Mouse (Mus musculus) heart, embryonic 12.5 days (tissue): Measurements from ENCODE around the gene Il17re. TPM values are rescaled to one million over a fixed set of nuclear protein-coding genes. Genes with fewer than 3 reads are reported as not detected.
A peak's percentile ranks its signal among the peaks of the same experiment; 100 is the strongest.

ENCODE experiments used
- ATAC-seq: fragments of 200-750 bp; cut with Nextera tagmentation; 2 replicates; pipeline ENCODE4 v1.8.0; 2017; ENCODE audit warnings: moderate TSS enrichment, moderate library complexity; ENCODE audit not compliant: insufficient number of reproducible peaks, low FRiP score
- H3K27ac ChIP-seq: fragments of 300-500 bp; sonication (generic); 2 replicates; pipeline ENCODE4 v1.5.1; 2016; ENCODE audit warnings: mild to moderate bottlenecking, moderate library complexity; ENCODE audit not compliant: poor library complexity, severe bottlenecking
- H3K27me3 ChIP-seq: fragments of 300-500 bp; sonication (generic); replicated peaks from 2 replicates; pipeline ENCODE4 v1.6.1; 2016; ENCODE audit warnings: mild to moderate bottlenecking, moderate library complexity
- H3K36me3 ChIP-seq: fragments of 300-500 bp; sonication (generic); 2 replicates; pipeline ENCODE4 v1.6.1; 2016; ENCODE audit warnings: mild to moderate bottlenecking, moderate library complexity
- H3K4me1 ChIP-seq: fragments of 300-500 bp; sonication (generic); replicated peaks from 2 replicates; pipeline ENCODE4 v1.6.1; 2016; ENCODE audit warnings: mild to moderate bottlenecking
- H3K4me2 ChIP-seq: fragments of 300-500 bp; sonication (generic); 2 replicates; pipeline ENCODE4 v1.6.1; 2016; ENCODE audit warnings: mild to moderate bottlenecking, moderate library complexity
- H3K4me3 ChIP-seq: fragments of 300-500 bp; sonication (generic); 2 replicates; pipeline ENCODE4 v1.5.1; 2016; ENCODE audit warnings: mild to moderate bottlenecking
- H3K9ac ChIP-seq: fragments of 300-500 bp; sonication (generic); 2 replicates; pipeline ENCODE4 v1.6.1; 2016; ENCODE audit warnings: mild to moderate bottlenecking, moderate library complexity
- H3K9me3 ChIP-seq: fragments of 300-500 bp; sonication (generic); replicated peaks from 2 replicates; pipeline ENCODE4 v1.6.1; 2016; ENCODE audit warnings: mild to moderate bottlenecking, moderate library complexity
- WGBS: fragments of 180-500 bp; shearing (Covaris S2); methylation state at CpG from one replicate; pipeline ENCODE4 v1.1.7; 2016; 5-methylcytosine and 5-hydroxymethylcytosine counted together
- polyA plus RNA-seq: library from polyadenylated mRNA; unstranded; fragments of >200 nt; fragmentation: Nextera tagmentation; extraction: Ambion mirVana; gene quantifications from 2 replicates; pipeline ENCODE4 v1.2.1, GENCODE M21; 2016

The Il17re gene
- 0.94 and 1.3 TPM in 2 replicates for polyA plus RNA-seq

DNA sequence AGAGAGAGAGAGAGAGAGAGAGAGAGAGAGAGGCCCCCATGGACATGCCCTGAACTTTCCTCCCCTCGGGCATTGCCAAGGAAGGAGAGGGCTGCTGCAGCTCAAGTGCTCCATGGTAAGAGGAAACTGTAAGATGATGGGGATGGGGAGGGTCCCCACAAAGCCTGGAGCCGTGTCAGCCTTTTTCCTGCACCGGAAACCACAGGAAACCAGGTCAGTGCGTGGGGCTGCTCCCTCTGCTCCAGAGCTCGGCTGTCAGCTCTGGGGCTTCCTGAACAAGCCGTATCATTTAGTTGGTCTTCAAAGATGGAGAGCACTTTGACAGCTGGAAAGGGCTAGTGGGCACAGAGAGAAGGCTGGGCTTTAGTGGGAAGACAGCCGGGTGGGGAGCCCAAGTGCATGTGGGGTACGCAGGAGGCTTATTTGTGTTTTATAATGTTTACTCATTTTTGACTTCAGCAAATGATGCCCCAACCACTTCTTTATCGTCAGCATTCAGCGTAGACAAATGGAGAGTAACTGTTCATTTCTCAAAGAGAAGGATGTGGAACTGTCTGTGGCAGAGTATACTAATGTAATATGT is at the start of gene Il17re:
Il17re (plus strand) TSS at position 533 of the 583 bp plus-strand sequence.
- WGBS = 54% methylated on average over 10 of the region's 10 CpGs
- no peaks in the 10 kb centered on the region for H3K9me3 ChIP-seq
- no peaks in the 10 kb centered on the region for H3K36me3 ChIP-seq
- no peak within 1 kb of the TSS for H3K4me2 ChIP-seq
- H3K27ac ChIP-seq = no peak within 1 kb of the TSS
- H3K4me3 ChIP-seq = no peak within 1 kb of the TSS
- no peaks in the 10 kb centered on the region for H3K4me1 ChIP-seq
- H3K9ac ChIP-seq = no peak within 1 kb of the TSS; the same call in 1 of the 2 replicates
- ATAC-seq = no peak
- H3K27me3 ChIP-seq = no peaks in the 10 kb centered on the region

DNA sequence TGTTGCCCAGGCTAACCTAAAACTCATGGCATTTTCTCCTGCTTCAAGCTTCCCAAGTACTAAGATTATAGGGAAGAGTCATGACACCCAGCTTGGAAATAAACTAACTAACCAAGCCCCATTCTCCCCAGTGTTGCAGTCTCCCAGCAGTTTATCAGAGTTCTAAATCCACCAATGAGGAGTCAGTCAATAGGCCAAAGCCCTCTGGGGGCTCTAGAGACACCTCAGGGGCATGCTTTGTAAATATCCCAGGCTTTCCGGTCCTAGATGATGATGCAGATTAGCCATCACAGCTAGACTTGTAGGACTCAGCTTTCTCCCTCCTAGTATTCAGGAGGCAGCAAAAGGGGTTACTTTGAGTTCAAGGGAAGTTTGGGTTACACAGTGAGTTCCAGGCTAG is 48.3 kb upstream of the Il17re start:
- ATAC-seq = no peak

DNA sequence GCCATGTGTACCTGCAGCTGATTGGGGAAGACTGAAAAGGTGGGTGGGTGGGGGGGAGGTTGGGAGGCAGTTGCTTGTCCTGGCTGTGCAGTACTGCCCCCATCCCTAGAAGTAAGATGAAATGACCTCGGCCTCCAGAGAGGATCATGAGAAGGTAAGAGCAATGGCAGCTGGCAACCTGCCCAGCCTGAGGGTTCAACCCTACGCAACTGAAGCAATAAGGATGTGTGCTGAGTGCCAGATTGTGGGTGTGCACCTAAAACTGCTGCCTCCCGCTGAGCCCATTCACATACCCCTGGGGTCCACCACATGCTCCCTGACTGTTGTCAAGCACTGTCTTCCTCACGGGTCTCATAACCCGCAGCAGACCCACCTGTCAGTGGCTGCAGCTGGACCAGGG is 41.9 kb upstream of the Il17re start:
- no peak overlapping the region for H3K4me2 ChIP-seq
- H3K9me3 ChIP-seq = no peaks in the 10 kb centered on the region
- peaks cover 14% of the 10 kb centered on the region; the same call in 1 of the 2 replicates for H3K36me3 ChIP-seq
- H3K27me3 ChIP-seq = no peaks in the 10 kb centered on the region
- 79% methylated on average over 5 of the region's 5 CpGs for WGBS
- H3K27ac ChIP-seq = no peak overlapping the region
- H3K4me3 ChIP-seq = no peak overlapping the region
- no peak for ATAC-seq
- H3K4me1 ChIP-seq = peaks cover 11% of the 10 kb centered on the region
- no peak overlapping the region for H3K9ac ChIP-seq

More for the DNA sequence above, 48.3 kb upstream of the Il17re start:
- H3K4me3 ChIP-seq = no peak overlapping the region
- no peak overlapping the region for H3K4me2 ChIP-seq
- H3K27me3 ChIP-seq = no peaks in the 10 kb centered on the region
- H3K9ac ChIP-seq = no peak overlapping the region
- H3K36me3 ChIP-seq = peaks cover 15% of the 10 kb centered on the region; the same call in 1 of the 2 replicates
- H3K27ac ChIP-seq = no peak overlapping the region
- WGBS = 69% methylated on average over 1 of the region's 1 CpGs
- H3K4me1 ChIP-seq = no peaks in the 10 kb centered on the region
- H3K9me3 ChIP-seq = no peaks in the 10 kb centered on the region

DNA sequence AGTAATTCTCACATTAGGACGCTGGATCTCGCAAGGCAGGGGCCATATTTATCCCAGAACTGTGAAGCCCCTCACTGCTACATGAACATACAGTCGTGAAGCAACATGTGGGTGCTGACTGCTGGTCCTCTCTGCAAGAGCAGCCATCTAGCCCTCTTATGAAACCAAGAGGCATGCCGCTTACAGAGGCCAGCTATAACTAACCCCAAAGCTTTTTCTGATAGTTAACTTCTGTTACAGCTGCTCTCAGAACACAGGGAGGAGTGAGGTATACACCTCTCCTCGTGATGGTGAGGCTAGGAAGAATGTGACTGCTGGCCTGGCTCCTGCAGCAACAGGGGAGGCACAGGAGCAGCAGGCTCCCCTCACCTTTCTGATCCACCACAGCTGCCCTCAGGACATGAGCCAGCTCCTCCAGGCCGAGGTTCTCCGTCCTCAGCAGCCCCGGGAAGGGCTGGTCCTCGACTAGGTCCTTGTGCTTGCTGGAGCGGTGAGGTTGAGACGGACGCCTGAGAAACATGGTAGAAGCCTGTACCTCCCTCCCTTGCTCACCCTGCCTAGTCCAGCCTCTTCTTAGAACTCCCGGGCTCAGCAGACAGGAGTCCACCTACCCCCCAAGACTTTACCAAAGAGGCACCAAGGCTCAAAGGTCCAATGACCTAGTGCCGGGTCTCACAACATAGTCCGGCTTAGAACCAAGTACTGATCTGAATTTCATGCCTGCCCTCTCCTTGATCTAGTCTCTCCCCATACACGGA is 39.7 kb upstream of the Il17re start:
- Histone ChIP-seq H3K4me3 (peak overlapping the region; percentile 71), H3K4me1 (peaks cover 11% of the 10 kb centered on the region), H3K36me3 (peaks cover 14% of the 10 kb centered on the region; the same call in 1 of the 2 replicates), H3K27me3 (no peaks in the 10 kb centered on the region), H3K9ac (peak overlapping the region; percentile 78), H3K27ac (peak overlapping the region; percentile 19; the same call in 1 of the 2 replicates), H3K4me2 (peak overlapping the region; percentile 91), H3K9me3 (no peaks in the 10 kb centered on the region)
- 14% methylated on average over 16 of the region's 16 CpGs for WGBS
- ATAC-seq = peak; percentile 49

- under 1% methylated on average over 25 of the region's 25 CpGs for WGBS
- Histone ChIP-seq H3K36me3 (peaks cover 10% of the 10 kb centered on the region; the same call in 1 of the 2 replicates), H3K4me2 (peak within 1 kb of the TSS; percentile 91), H3K4me1 (peaks cover 11% of the 10 kb centered on the region), H3K9ac (peak within 1 kb of the TSS; percentile 78), H3K4me3 (peak within 1 kb of the TSS; percentile 71), H3K9me3 (no peaks in the 10 kb centered on the region), H3K27me3 (no peaks in the 10 kb centered on the region), H3K27ac (peak within 1 kb of the TSS; percentile 19; the same call in 1 of the 2 replicates)
- peak; percentile 96 for ATAC-seq
Measured at GRCm38 (mm10) chr6:113419199-113419587, 39.1 kb upstream of the Il17re start, which contains the start of gene Rpusd3. Gene Rpusd3, minus strand, starts transcription at chr6:113419340.

DNA sequence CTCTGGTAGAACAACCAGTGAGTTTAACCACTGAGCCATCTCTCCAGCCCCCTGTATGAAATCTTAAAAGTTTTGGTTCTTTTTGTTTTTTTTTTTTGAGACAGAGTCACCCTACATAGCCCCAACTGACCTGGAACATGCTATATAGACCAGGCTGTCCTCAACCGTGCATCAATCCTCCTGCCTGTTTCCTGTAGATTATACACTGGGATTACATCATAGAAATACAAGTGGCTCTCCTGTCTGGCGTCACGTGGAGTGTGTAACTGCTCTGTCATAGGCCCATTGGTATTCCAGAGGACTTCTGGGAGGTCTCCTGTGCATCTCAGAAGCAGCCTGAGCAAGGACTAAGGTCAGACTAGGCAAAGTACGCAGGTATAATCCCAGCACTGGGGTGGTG is 35.3 kb upstream of the Il17re start:
- H3K4me3 ChIP-seq = no peak overlapping the region
- no peaks in the 10 kb centered on the region for H3K9me3 ChIP-seq
- no peak for ATAC-seq

GRCm38 (mm10) chr6:113424187-113424586 is 34.1 kb upstream of the Il17re start:
- Histone ChIP-seq H3K4me2 (no peak overlapping the region), H3K4me3 (no peak overlapping the region), H3K36me3 (no peaks in the 10 kb centered on the region), H3K27ac (no peak overlapping the region), H3K27me3 (no peaks in the 10 kb centered on the region), H3K9ac (no peak overlapping the region), H3K4me1 (no peaks in the 10 kb centered on the region), H3K9me3 (no peaks in the 10 kb centered on the region)
- no peak for ATAC-seq
- 69% methylated on average over 7 of the region's 7 CpGs for WGBS

More for the DNA sequence above, 35.3 kb upstream of the Il17re start:
- H3K9ac ChIP-seq = no peak overlapping the region
- peaks cover 7% of the 10 kb centered on the region for H3K4me1 ChIP-seq
- no peaks in the 10 kb centered on the region for H3K36me3 ChIP-seq
- no peak overlapping the region for H3K4me2 ChIP-seq
- H3K27me3 ChIP-seq = no peaks in the 10 kb centered on the region
- no peak overlapping the region for H3K27ac ChIP-seq
- 59% methylated on average over 4 of the region's 4 CpGs for WGBS

DNA sequence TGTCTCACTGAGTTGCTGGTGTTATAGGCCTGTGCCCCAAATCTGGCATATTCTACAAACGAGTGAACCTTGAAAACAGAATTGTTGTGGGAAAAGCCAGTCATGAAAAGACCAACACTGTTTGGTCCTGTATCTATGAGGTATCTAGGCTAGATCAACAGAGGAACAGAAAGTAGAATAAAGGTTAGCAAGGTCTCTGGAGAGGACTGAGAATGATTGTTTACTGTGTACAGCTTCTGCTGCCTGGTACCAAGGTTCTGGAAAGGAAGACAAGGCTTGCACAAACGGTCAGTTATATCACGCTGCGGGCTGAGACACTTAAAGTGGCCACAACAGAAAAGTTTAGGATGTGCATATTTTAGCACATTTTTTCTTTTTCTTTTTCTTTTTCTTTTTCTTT is 31.6 kb upstream of the Il17re start:
- Histone ChIP-seq H3K4me2 (no peak overlapping the region), H3K27me3 (no peaks in the 10 kb centered on the region), H3K36me3 (no peaks in the 10 kb centered on the region), H3K9me3 (no peaks in the 10 kb centered on the region), H3K4me1 (no peaks in the 10 kb centered on the region), H3K9ac (no peak overlapping the region), H3K27ac (no peak overlapping the region), H3K4me3 (no peak overlapping the region)
- 80% methylated on average over 4 of the region's 4 CpGs for WGBS
- no peak for ATAC-seq

- no peak for ATAC-seq
- no peaks in the 10 kb centered on the region for H3K9me3 ChIP-seq
- WGBS = 51% methylated on average over 3 of the region's 3 CpGs
Measured at GRCm38 (mm10) chr6:113427397-113427796, 30.9 kb upstream of the Il17re start.

DNA sequence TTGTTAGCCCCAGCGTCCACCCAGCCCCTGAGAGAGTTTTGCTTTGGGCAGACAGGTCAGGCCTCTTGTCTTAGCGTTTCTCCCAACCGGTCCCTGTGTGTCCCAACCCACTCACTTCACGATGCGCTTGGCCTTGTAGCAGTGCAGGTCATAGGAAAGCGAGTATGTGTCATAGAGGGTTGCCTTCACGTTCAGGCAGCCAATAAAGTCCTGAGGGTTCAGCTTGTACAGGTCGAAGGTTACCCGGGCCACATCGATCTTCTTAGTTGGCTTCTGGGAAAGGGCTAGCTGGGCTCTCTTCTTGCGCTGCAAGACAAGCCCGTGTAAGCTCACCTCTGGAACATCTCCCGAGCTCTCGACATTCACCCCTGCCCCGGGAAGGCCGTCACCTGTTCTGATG is 30.3 kb upstream of the Il17re start:
- Histone ChIP-seq H3K4me3 (no peak overlapping the region), H3K27me3 (no peaks in the 10 kb centered on the region), H3K4me2 (no peak overlapping the region), H3K9ac (no peak overlapping the region), H3K9me3 (no peaks in the 10 kb centered on the region), H3K4me1 (no peaks in the 10 kb centered on the region), H3K27ac (no peak overlapping the region), H3K36me3 (no peaks in the 10 kb centered on the region)
- 90% methylated on average over 16 of the region's 16 CpGs for WGBS
- ATAC-seq = no peak

More at GRCm38 (mm10) chr6:113427397-113427796, 30.9 kb upstream of the Il17re start:
- no peaks in the 10 kb centered on the region for H3K4me1 ChIP-seq
- no peak overlapping the region for H3K9ac ChIP-seq
- H3K4me2 ChIP-seq = no peak overlapping the region
- no peak overlapping the region for H3K4me3 ChIP-seq
- no peak overlapping the region for H3K27ac ChIP-seq
- no peaks in the 10 kb centered on the region for H3K36me3 ChIP-seq
- no peaks in the 10 kb centered on the region for H3K27me3 ChIP-seq

DNA sequence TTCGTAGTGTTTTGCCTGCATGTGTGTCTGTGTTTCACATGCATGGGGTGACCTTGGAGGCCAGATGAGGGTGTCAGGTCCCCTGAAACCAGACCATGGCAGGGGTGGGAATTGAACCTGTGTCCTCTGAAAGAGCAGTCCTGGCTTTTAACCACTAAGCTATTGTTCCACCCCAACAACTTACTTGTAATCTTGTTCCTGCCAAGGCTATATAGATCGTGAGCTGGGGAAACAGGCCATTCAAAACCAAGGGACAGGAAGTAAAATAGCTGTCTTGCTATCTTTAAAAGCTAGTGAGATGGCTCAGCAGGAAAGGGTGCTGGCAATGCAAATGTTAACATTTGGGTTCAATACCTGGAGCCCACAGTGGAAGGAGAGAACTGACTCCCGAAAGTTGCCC is 28.3 kb upstream of the Il17re start:
- H3K4me3 ChIP-seq = no peak overlapping the region
- no peaks in the 10 kb centered on the region for H3K4me1 ChIP-seq
- H3K27me3 ChIP-seq = no peaks in the 10 kb centered on the region
- no peak for ATAC-seq
- H3K36me3 ChIP-seq = no peaks in the 10 kb centered on the region
- H3K4me2 ChIP-seq = no peak overlapping the region
- H3K27ac ChIP-seq = no peak overlapping the region
- no peaks in the 10 kb centered on the region for H3K9me3 ChIP-seq
- H3K9ac ChIP-seq = no peak overlapping the region
- WGBS = 70% methylated on average over 3 of the region's 3 CpGs
